Mouse (Mus musculus) megakaryocyte, embryonic 14.5 days (primary cell): ENCODE data around the gene Dlx6.

Source experiments
- FLI1 ChIP-seq: IDR thresholded peaks from 2 replicates; pipeline ENCODE4 v1.6.1; 2012; ENCODE audit warnings: low read length, inconsistent platforms, mixed read lengths
- GATA1 ChIP-seq: IDR thresholded peaks from 3 replicates; pipeline ENCODE4 v1.6.1; 2012; ENCODE audit warnings: mixed read lengths, low read length, inconsistent platforms, borderline replicate concordance

DNA sequence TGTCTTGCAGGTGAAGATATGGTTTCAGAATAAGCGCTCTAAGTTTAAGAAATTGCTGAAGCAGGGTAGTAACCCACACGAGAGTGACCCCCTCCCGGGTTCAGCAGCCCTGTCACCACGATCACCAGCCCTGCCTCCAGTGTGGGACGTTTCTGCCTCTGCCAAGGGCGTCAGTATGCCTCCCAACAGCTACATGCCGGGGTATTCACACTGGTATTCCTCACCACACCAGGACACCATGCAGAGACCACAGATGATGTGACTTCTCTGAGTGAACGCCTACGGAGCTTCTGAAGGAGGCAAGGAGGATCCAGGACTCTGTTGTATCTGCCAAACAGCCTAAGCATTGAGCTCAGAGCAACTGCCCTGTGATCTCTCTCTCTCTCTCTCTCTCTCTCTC lies 3.9 kb downstream of the Dlx6 start:
- no peak for TF ChIP-seq GATA1
- TF ChIP-seq FLI1: no peak
